Mouse (Mus musculus) lung, postnatal 0 days (tissue): Measurements from ENCODE around the gene Gnaq.

Source experiments
- CTCF ChIP-seq: IDR thresholded peaks from 2 replicates; pipeline ENCODE4 v1.5.1; 2016; ENCODE audit warnings: antibody characterized with exemption, mild to moderate bottlenecking
- EP300 ChIP-seq: IDR thresholded peaks from 2 replicates; pipeline ENCODE4 v1.6.1; 2016; ENCODE audit warnings: antibody characterized with exemption, mild to moderate bottlenecking, control low read depth

GRCm38 (mm10) chr19:16411302-16411701, 278.7 kb downstream of the Gnaq start:
- TF ChIP-seq CTCF (no peak), EP300 (no peak)
